Mouse (Mus musculus) liver, postnatal 0 days (tissue): ENCODE data around the gene Gm1043.

ENCODE experiments used
- CTCF ChIP-seq: sonication (generic); IDR thresholded peaks from 2 replicates; pipeline ENCODE4 v1.5.1; 2016; ENCODE audit warnings: antibody characterized with exemption, low read depth
- EP300 ChIP-seq: IDR thresholded peaks from 2 replicates; pipeline ENCODE4 v1.6.1; 2016; ENCODE audit warnings: antibody characterized with exemption, low read depth, mild to moderate bottlenecking

- no peak for TF ChIP-seq EP300
- TF ChIP-seq CTCF, result no peak
Measured at GRCm38 (mm10) chr5:37036884-37037283, 48.3 kb upstream of the Gm1043 start.
